Mouse (Mus musculus): ENCODE measurements around the gene Pla2g2f.

- TF ChIP-seq CTCF (IDR thresholded peaks at IDR 0.05; ENCODE audit: control insufficient read depth, insufficient read depth, low read length) (no peak), POLR2A (IDR thresholded peaks at IDR 0.05; ENCODE audit: borderline replicate concordance, control insufficient read depth, low read depth, low read length) (no peak)
These were observed 47.8 kb upstream of the Pla2g2f start for GRCm38 (mm10) chr4:138805248-138805647.

Data from bone marrow, adult 2 months (tissue).